Mouse (Mus musculus) ES-CJ7 (cell line): ENCODE data around the gene Nfe2.

ENCODE experiments used
- DNase-seq: peaks from one replicate; pipeline ENCODE4 v3.0.0; 2011; ENCODE audit warnings: low read depth, low spot score

Nfe2 gene

DNA sequence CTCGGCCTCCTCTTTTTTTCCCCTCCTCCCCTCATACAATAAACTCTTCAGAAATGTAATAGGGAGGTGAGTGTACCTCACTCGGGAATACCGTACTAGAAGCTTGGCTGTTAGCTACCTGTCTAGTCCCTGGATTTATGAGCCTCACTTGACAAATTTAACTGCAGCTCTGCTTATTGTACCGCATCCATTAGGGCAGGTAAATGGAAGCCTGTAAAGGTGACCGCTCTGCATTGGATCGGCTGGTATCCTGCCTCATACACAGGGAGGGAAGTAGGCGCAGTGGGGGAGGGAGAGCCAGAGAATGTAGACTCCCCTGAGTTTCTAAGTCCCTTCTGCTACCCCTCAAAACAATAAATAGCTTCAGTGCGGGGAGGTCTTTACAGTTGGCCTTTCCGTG lies 32.6 kb upstream of the Nfe2 start:
- DNase-seq: no peak

DNA sequence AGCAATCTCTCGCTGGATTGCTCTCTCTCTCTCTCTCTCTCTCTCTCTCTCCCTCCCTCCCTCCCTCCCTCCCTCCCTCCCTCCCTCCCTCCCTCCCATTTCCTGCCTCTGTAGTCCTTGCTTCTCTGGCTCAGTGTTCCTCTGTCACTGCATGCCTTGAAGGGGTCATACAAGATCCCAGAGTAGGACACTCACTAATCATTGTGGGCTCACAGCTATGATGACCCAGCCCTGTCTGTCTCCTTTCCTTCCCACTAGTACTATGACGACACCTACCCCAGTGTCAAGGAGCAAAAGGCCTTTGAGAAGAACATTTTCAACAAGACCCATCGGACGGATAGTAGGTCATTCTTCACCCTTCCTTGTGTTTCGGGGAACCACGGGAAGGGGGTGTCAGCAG lies 32.2 kb upstream of the Nfe2 start:
- DNase-seq: no peak

DNA sequence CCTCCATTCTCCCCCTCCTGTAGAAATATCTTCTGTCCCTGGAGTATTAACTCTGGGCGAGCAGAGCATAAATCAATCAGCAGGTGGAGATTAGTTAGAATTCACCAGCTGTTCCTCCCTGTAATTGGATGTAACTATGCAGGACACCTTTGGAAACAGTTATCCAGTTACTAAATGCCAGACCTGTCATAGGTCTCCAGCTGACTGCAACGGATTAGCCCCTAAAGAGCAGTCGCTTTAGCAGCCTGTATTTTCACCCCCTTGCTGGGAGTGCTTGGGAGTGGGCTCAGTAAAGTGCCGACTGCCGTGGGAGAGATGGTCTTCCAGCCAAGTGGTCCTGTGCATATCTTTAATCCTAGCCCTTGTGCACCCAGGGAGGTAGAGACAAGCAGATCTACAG lies 31.4 kb upstream of the Nfe2 start:
- no peak for DNase-seq

DNA sequence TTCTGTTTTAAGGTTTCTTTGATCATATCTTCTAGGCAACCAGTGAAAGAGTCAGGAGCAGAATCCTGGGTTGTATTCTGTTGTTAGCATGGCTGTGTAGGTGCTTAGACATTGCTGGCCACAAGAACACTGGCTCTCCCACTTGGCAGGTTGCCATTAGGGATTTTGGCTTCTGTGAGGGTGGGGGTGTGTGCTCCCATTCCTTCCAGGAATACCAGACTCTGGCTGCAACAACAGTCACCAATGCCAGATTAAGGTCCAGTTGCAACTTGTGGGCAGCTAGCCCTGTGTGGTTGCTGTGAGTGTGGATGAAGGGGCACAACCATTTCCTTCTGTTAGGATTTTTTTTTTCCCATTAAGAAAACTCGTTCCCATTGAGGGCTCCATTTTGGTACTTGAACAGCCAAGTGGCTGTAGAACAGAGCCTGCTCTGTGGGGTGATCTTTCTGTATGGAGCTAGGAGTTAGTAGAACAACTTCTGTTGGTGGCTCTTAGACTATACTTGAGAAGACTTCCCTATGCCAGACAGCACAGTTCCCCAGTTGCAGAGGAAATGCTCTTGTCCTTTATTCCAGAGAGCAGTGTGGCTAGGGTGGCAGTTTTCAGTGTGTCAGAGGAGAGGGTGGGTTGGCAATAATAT lies 27.7 kb upstream of the Nfe2 start:
- DNase-seq: no peak

DNA sequence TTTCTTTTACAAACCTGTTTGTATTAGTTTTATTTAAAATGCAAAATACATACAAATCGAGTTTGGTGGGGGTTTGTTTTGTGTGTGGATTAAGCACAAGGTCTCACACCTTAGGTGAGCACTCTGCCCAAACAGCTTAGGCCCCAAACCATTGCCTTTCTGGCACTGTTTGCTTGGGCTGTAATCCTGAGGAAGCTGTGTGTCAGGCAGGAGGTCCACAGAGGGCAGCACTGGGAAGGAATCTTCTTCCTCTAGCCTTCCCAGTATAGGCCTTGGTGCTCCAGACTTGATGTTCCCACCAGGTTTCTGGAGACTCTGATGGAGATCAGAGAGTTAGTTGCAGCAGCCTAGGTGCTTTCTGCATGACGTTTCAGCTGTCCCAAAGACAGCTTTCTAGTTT lies 26.4 kb upstream of the Nfe2 start:
- DNase-seq: no peak

DNA sequence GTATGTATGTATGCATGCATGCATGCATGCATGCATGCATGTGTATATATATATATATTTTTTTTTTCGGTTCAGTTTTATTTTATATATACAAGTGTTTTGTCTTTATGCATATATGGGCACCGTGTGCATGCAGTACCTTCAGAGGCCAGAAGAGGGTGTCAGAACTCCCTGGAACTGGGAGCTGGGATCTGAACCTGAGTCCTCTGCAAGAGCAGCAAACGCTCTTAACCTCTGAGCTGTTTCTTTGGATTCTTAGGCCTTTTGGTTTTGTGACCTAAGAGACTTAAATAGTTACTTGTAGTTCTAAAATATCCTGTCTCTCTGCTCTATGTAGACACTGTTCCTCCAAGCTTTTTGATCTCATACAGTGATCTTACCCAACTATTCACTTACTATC lies 25.9 kb upstream of the Nfe2 start:
- DNase-seq: peak; percentile 69

DNA sequence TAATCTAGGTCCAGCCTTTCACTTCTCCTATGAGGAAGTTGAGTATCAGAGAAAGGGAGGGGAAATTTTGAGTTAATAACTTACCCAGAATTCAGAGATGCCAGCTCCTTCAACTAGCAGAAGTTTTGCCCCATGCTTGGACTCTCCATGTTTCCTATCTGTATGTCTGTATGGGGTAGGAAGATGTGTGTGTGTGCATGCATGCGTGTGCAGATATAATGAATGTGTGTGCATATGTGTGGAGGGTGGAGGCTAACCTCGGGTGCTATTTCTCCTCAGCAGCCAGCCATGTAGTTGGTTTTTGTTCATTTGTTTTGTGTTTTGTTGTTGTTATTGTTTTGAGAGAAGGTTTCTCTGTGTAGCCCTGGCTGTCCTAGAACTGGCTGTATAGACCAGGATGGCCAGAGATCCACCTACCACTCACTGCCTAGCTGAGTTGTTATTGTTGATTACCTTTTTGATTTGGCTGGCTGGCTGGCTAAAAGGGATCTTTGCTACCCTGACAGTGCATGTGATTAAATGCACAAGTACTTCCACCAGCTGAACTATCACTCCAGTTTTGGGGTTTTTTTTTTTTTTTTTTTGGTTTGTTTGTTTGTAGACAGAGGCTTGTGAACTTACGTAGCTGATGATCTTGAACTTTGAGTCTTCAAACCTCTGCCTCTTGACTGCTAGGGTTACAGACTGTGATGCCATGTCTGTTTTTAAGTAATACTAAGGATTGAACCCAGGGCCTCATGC lies 23.4 kb upstream of the Nfe2 start:
- DNase-seq: no peak

DNA sequence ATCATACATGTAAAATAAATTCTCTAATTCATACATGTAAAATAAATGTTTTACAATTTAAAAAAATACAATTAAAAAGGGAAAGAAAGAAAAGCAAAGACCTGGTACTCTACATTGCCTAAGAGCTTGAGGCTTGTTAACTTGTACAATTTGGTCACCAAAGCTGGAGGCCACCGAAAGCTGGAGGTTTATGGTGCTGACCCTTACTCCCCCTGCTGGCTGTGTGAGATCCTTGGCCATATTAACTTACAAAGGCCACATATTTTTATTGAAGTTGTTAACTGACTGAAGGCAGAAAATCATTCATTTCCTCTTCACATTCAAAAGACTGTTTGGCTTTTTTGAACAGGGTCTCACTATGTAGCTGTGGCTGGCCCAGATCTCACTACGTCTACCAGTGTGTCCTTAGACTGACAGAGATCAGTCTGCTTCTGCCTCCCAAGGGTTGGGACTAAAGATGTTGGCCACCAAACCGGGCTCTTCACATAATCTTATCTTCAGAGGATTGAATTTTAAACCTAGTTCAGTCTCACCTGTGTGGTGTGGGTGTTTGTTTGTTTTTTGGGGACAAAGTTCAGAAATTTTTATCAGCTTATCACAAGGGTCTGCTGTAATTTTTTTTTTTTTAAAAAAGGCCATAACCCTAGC lies 22.7 kb upstream of the Nfe2 start:
- DNase-seq: peak; percentile 33

DNA sequence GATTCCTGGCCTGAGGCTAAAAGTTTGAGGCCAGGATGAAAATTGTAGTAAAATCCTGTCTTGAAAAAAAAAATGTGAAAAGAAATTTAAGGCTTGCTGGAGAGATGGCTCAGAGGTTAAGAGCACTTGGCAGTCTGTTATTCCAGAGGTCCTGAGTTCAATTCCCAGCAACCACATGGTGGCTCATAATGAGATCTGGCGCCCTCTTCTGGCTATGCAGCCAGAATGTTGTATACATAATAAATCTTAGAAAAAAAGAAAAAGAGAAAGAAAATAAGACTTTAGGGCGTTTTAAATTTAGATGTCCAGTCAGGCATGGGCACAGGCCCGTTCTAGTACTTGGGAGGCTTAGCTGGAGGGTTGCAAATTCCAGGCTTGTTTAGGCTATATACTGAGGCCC lies 21.5 kb upstream of the Nfe2 start:
- peak; percentile 58 for DNase-seq

DNA sequence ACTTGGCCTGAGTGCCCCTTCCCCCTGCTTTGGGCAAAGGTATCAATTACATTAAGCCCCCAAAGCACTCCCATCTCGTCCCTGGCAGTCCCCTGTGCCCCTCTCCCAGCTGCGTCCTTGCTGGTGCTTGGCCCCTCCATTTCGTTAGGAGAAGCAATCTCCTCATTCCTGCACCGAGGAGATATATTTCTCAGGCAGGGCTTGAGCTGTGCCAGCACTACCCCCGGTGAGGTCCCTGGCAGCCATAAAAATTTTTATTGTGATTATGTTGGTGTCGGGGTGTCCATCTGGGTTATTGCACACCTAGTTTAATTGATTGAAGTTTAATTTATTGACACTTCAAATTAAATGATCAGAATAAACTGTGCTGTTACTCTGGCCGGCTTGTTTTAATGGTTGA lies 19.7 kb upstream of the Nfe2 start:
- DNase-seq: no peak

DNA sequence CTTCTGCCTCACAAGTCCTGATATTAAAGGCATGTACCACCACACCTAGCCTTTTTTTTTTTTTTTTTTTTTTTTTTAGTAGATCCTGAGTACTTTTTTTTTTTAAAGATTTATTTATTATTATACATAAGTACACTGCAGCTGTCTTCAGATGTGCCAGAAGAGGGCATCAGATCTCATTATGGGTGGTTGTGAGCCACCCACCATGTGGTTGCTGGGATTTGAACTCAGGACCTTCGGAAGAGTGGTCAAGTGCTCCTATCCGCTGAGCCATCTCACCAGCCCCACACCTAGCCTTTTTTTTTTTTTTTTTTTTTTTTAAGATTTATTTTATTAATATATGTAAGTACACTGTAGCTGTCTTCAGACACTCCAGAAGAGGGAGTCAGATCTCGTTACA lies 17.7 kb upstream of the Nfe2 start:
- DNase-seq: peak; percentile 64

DNA sequence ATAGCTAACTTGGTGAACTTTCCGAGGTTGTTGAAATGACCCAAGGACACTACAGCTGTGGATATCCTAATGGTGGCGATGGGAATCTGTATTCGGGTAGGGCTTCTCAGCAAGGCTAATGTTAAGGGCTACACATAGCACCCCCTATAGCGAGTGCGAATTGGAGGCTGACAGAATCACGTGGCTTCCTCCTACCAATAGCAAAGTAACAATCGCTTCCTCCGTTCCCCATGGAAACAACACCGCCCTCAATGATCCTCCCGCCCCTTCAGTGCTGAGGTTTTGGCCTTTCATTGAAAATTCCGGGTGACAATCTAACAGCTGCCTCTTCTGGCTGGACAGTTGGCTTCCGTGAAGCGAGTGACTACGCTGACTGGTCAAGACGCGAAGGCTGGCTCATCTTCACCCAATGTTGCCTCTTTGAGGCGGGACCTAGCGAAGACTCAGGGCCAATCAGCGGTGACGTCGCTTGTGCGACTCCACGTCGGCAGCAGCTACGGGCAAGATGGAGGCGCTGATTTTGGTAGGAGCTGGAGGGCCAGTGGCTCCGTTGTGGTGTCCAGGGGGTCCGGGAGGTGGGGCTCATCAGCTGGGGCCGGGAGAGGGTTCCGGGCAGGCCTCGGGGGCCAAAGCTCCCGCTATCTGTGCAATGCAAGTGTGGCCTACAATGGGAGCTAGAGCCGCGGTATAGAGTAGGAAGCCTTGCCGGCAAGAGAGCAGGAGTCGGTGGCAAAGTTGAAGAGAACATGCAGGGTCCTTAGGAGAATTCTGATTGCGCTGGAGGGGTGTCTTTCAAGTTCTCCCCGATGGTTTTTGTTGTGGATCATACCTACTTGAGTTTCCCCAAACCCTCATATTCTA lies 14.4 kb upstream of the Nfe2 start, which contains the start of gene Copz1:
TSS of gene Copz1 (plus strand) at position 296 of the 861 bp plus-strand sequence.
- DNase-seq: peak; percentile 99

DNA sequence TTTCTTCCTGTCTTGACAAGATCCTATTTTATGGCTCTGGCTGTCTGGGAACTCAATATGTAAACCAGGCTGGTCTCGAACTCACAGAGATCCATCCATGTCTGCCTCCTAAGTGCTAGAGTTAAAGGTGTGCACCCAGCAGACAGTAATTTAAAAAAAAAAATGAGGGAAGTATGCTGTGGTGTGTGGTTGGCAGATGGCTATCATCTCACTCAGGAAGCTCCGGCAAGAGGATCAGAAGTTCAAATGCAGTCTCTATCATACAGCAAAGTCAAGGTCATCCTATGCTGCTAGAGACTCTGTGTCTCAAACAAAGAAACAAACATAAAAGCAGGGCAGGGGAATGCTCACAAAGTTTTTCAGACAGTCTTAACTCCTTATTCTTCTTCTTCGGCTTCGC lies 10.7 kb upstream of the Nfe2 start:
- DNase-seq: no peak

DNA sequence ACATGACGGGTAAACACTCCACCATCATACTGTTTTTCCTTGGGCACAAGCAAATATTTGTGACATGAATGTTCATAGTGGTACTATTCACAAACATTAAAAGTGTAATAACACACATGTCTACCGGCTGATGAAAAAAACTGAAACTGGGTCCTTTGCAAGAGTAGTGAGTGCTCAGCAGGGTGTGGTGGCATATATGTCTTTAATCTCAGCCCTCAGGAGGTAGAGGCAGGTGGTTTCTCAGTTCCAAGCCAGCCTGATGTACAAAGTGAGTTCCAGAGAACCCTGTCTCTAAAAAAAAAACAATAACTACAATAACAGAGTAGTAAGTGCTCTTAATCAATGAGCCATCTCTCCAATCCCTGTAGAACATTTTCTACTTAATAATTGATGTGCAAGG lies 6.6 kb upstream of the Nfe2 start:
- no peak for DNase-seq

DNA sequence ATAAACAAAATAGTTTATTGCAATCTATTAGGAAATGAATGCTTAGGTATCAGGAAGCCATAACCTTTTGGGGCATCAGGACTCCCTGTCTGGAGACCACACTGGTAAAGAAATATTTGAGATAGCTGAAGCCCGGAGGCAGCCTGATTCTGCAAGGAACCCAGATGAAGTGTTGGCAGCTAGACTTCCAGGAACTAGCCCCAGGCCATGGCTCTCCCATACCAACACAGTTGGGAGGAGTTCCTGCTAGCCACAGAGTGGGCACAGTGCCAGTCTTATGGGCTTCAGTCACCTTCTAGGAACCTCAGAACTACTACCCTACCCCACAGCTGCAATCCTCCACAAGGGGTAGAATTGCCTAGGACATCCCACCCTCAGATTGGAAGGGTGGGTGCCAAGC lies 1.8 kb upstream of the Nfe2 start:
- no peak for DNase-seq

DNA sequence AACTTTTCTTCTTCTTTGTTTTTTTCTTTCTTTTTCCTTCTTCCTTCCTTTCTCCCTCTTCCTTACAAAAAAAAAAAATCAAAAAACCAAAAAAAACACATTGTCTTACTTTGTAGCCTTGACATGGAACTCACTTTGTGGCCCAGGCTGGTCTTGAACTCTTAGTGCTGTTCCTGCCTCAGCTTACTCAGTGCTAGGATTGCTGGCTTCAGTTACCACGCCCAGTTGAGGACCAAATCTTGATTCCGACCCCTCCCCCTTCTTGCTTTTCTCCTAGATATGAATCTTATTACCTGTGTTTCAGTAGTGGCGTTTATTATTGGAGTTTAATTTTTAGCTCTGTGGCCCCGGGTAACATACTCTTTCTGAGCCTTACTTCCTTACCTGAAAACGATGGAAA lies 959 bp upstream of the Nfe2 start:
- DNase-seq: no peak

DNA sequence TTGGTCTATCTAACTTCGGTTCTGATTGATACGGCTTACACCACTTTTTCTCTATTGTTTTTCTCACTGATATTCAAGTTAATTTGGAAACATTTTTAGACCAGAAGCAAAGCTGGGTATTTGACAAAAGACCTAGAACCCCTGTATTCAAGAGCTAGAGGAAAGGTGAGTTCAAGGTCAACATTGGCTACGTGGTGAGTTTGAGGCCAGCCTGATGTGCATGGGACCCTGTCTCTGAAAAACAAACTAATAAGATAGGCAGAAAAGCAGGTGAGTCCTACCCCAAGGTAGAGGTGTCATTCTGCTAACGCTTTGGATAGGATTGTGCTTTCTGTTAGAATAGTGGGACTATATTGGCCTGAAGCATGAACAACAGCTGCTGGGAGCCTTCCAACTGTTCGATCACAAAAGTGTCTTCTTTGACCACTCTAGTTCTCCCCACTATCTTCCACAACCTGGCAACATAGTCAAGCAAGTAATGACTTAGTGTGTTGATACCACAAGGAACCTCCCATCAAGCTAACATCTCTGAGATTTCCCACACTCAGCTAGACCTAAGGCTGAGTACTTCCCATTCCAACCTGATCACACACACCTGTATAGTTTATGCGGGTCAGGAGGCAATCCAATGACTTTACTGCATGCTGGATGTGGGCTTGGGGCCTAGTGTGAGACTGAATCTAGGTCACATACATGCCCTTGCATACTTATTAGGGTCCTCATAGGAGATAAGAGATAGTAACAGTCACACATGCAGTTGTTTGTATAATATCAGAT lies 1.8 kb downstream of the Nfe2 start:
- DNase-seq: no peak

DNA sequence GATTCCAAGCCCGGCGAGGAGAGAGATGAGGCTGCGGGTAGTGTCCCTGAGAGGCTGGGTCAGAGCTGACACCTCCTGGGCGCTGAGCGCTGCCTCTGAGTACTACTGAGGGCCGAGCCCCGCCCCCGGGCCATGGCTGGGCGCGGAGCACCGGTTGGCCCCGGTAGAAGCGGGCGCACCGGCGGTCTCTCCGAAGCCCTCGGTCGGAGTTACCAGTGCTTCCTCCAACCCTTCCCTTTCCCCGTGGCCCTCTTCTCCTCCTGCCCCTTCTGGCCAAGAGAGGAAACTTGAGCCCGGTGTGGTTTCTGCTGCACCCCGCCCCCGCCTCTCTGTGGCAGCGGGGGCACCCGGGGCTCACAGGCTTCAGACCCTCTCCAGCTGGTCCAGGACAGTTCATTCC lies 3.0 kb downstream of the Nfe2 start:
- DNase-seq: no peak

DNA sequence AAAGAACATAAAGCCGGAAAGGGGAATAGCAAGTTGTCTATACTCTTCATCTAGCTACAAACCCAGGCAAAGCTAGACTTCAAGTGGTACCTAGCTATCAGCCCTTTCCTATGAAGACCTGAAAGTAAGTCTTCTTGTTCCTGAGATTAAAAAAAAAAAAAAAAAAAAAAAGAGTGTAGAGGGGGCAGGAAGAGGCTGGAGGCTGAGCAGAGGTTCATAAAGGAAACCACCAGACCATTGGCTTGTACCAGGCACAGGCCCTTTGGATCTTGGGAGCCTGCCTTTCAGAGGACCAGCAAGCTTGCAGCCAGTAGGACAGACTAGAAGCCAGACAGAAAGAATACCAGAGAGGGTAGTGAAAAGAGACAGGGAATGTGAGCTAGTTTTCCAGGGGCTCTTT lies 4.9 kb downstream of the Nfe2 start:
- DNase-seq: no peak

DNA sequence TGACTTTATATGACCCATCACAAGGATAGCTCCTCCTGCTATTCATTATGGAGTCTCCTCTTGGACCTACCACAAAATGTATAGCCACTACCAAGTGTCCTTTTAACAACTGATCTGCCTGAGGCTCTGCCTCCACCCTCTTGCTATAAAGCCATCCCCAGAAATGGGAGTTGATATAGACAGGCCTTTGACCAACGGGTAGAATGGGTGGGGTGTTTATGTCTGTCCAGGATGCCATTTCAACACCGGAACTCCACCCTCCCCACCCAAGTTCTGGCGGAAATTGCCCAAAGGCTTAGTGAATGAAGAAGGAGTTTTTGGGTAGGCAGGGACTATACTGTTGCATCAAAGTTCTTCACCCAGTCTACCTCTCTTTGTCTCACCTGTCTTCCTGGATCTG lies 5.5 kb downstream of the Nfe2 start:
- DNase-seq: no peak

DNA sequence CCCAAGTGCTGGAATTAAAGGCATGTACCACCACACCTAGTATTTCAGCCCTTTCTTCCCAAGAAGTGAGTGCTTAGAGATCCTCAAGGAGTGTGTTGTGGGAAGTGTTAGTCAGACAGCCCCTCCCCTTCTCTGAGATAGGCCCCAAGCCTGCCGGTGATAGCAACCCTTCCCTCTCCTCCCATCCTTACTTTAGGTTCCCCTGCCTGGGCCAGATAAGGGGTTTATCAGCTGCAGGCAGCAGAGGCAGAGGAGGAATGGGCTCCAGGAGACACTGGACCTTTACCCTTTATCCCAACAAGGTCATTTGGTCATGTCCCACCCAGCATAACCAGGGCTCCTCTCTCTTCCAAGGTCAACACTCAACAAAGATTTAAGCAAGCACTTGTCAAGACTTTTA lies 6.6 kb downstream of the Nfe2 start:
- DNase-seq: no peak
